ENCODE assay signal across 10 mouse cellular contexts in genomic region chr12:100529651-100530050, GRCm38 (mm10). TPM values are rescaled to one million over a fixed set of nuclear protein-coding genes. Genes with fewer than 3 reads are reported as not detected.
A peak's percentile ranks its signal among the peaks of the same experiment; 100 is the strongest.
DNase-seq lines count a peak whose midpoint lies in the region; TF ChIP-seq lines count a peak whose summit lies in the region.
"Had no signal": no experiment of that assay in that cellular context is flagged by ENCODE, and none has a peak within 500 bp of the region (broad histone marks: within the 10 kb centered on the region; RNA-seq: fewer than 3 reads in every experiment).

No protein-coding gene starts in this region.

- no peak for TF ChIP-seq POLR2A in ES-Bruce4 (IDR thresholded peaks at IDR 0.05; ENCODE audit: insufficient read depth, low read length)

- H3K4me3 ChIP-seq in heart, embryonic 10.5 days: no peak overlapping the region
- H3K4me3 ChIP-seq in layer of hippocampus, adult 2 months: no peak overlapping the region
- H3K4me3 ChIP-seq in ES-Bruce4 (ENCODE audit: low read depth, low read length): no peak overlapping the region
- no peak overlapping the region for H3K4me3 ChIP-seq in embryonic facial prominence, embryonic 10.5 days

- H3K36me3 ChIP-seq in heart, embryonic 10.5 days: no peaks in the 10 kb centered on the region
- no peaks in the 10 kb centered on the region for H3K36me3 ChIP-seq in ES-Bruce4 (ENCODE audit: control insufficient read depth, insufficient read depth, low read length, poor library complexity, severe bottlenecking)
- H3K36me3 ChIP-seq in embryonic facial prominence, embryonic 10.5 days (replicated peaks): no peaks in the 10 kb centered on the region

- WGBS in heart, embryonic 10.5 days: 79% methylated on average over 5 of the region's 5 CpGs
- 81% methylated on average over 5 of the region's 5 CpGs for WGBS in embryonic facial prominence, embryonic 10.5 days

- intact Hi-C loops in heart, postnatal 14 days (cut with DNase I): no loop called here

- H3K27ac ChIP-seq in heart, embryonic 10.5 days: peak overlapping the region; percentile 80
- peak overlapping the region; percentile 87 for H3K27ac ChIP-seq in layer of hippocampus, adult 2 months
- H3K27ac ChIP-seq in ES-Bruce4 (ENCODE audit: insufficient read depth, low read length): peak overlapping the region; percentile 66
- peak overlapping the region; percentile 60 for H3K27ac ChIP-seq in embryonic facial prominence, embryonic 10.5 days (replicated peaks)
- H3K27ac ChIP-seq: stomach, postnatal 0 days had no signal

- no peaks in the 10 kb centered on the region for H3K27me3 ChIP-seq in heart, embryonic 10.5 days (ENCODE audit: insufficient read depth, poor library complexity, severe bottlenecking)
- no peaks in the 10 kb centered on the region for H3K27me3 ChIP-seq in ES-Bruce4 (ENCODE audit: control insufficient read depth, insufficient read depth, low read length, poor library complexity, severe bottlenecking)
- H3K27me3 ChIP-seq in embryonic facial prominence, embryonic 10.5 days (replicated peaks; ENCODE audit: low read depth, poor library complexity, severe bottlenecking): no peaks in the 10 kb centered on the region

- no peaks in the 10 kb centered on the region for H3K9me3 ChIP-seq in heart, embryonic 10.5 days
- H3K9me3 ChIP-seq in ES-Bruce4 (replicated peaks; ENCODE audit: control insufficient read depth, insufficient read depth, low read length, poor library complexity, severe bottlenecking): no peaks in the 10 kb centered on the region
- H3K9me3 ChIP-seq in embryonic facial prominence, embryonic 10.5 days: no peaks in the 10 kb centered on the region

- no peak for DNase-seq in heart, embryonic 10.5 days (ENCODE audit: low spot score)
- DNase-seq in heart, postnatal 14 days: no peak
- DNase-seq in layer of hippocampus, adult 2 months (ENCODE audit: low spot score in 2 of 2): no peak
- DNase-seq in layer of hippocampus, adult 11-12 months (ENCODE audit: low spot score): no peak
- no peak for DNase-seq in embryonic facial prominence, embryonic 10.5 days (ENCODE audit: low spot score)
- DNase-seq in lung, postnatal 14 days: no peak
- DNase-seq: cerebellum, adult 2 months; left cerebral cortex, postnatal 4 days had no signal

- no peak for TF ChIP-seq CTCF in layer of hippocampus, adult 2 months (conservative IDR thresholded peaks at IDR 0.05)
- no peak for TF ChIP-seq CTCF in ES-Bruce4 (IDR thresholded peaks at IDR 0.05; ENCODE audit: low read depth, low read length)

- H3K9ac ChIP-seq in ES-Bruce4 (ENCODE audit: low read depth, poor library complexity, severe bottlenecking): no peak overlapping the region

- H3K4me1 ChIP-seq in heart, embryonic 10.5 days: peaks cover 59% of the 10 kb centered on the region
- H3K4me1 ChIP-seq in ES-Bruce4 (ENCODE audit: control insufficient read depth, insufficient read depth, low read length): peaks cover 12% of the 10 kb centered on the region
- peaks cover 41% of the 10 kb centered on the region for H3K4me1 ChIP-seq in embryonic facial prominence, embryonic 10.5 days

- no peak for TF ChIP-seq EP300 in ES-Bruce4 (IDR thresholded peaks at IDR 0.05; ENCODE audit: insufficient read depth, low read depth, low read length)

RNA-seq across cellular contexts. Expression of gene Ttc7b, which starts 9.0 kb away (rescaled TPM):
- 5.9 and 6.2 TPM in 2 replicates for polyA plus RNA-seq in heart, embryonic 10.5 days (2016; fragmentation: Nextera tagmentation; extraction: Ambion mirVana)
- 10 to 100 TPM; 65.8 to 73.1 TPM for total RNA-seq in heart, postnatal 14 days (2021)
- 100 to 1,000 TPM; 173 to 184 TPM for total RNA-seq in layer of hippocampus, adult 2 months (2021)
- 56.0 and 61.1 TPM in 2 replicates for polyA plus RNA-seq in ES-Bruce4 (2011; ENCODE audit: insufficient read depth, insufficient read length, low read depth, missing spikeins)
- polyA plus RNA-seq in embryonic facial prominence, embryonic 10.5 days (2016; fragmentation: Nextera tagmentation; extraction: Ambion mirVana): 4.2 and 4.6 TPM in 2 replicates
